Comparison of ENCODE assay signal across 8 mouse cellular contexts in the genomic region with DNA sequence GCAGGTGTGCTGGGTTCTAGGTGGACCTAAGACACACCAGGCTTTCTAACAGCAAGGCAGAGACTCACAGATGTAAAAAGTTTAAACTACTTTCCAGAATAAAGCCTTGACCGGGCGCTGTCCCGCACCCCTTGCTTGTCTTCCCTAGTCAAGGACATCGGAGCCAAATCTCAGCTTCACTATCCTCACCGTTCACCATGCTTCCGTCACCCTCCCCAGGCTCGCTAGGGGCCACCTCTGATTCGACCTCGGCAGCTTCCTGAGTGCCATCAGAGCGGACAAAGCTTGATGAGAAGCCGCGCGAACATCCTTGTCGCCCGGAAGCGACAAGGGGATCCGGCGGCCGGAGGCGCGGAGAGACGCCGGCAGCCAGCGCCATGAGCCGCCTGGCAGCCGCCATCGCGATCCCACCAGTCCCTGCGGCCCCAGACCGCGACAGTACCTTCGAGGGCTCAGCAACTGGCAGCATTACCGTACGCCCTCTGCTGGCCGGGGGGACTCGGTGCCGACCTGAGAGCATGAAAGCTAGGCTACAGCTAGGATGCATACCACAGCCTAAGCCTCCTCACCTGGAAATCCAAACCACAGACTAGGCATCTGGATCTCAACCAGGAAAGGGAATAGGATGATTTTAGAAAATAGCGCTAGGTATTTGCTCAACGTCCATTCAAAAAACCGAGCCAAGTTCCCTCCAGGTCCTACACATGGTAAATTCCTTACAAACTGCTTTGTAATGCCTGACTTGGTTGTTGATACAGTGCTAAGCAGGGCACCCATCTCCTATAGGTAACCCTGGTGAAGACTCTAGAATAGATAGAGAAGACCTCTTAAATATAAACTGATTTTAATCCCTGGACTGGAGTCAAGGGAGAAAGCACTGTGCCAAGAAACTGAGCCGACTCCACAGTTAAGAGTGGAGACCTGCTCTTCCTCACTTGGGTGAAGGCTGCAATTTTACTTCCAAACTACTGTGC. TPM values are rescaled to one million over a fixed set of nuclear protein-coding genes. Genes with fewer than 3 reads are reported as not detected.
DNase-seq lines count a peak whose midpoint lies in the region; ATAC-seq and TF ChIP-seq lines count a peak whose summit lies in the region.

No protein-coding gene starts in this region.

- DNase-seq in B cell, adult 2 months, result peak; percentile 96 to 97
- DNase-seq in brain, adult 2 months (ENCODE audit: low read depth, low spot score), result peak; percentile 95
- peak; percentile 70 for DNase-seq in liver, adult 2 months (ENCODE audit: extremely low read depth, low read depth, low spot score)
- peak; percentile 92 for DNase-seq in splenic B cell, adult 2 months (ENCODE audit: low read depth, low spot score)

- peak; percentile 54; the same call in 1 of the 2 replicates for TF ChIP-seq POLR2A in liver, adult 2 months (IDR thresholded peaks at IDR 0.05; ENCODE audit: extremely low read depth, insufficient read depth, low read length)
- TF ChIP-seq POLR2A in myocyte (IDR thresholded peaks at IDR 0.05; ENCODE audit: insufficient read length, low read depth), result peak; percentile 86

- peaks cover 17% of the 10 kb centered on the region for H3K36me3 ChIP-seq in heart, embryonic 11.5 days (ENCODE audit: control insufficient read depth, insufficient read depth, low read length)
- H3K36me3 ChIP-seq in kidney, embryonic 16.5 days (ENCODE audit: insufficient read depth, low read length), result peaks cover 56% of the 10 kb centered on the region
- H3K36me3 ChIP-seq in liver, adult 2 months (ENCODE audit: control insufficient read depth, insufficient read depth, low read length), result peaks cover 11% of the 10 kb centered on the region; the same call in 1 of the 2 replicates
- peaks cover 16% of the 10 kb centered on the region for H3K36me3 ChIP-seq in myocyte (ENCODE audit: control insufficient read depth, insufficient read depth)
- H3K36me3 ChIP-seq in splenic B cell, adult 2 months (ENCODE audit: control insufficient read depth, insufficient read depth, low read length, poor library complexity, severe bottlenecking), result peaks cover 4% of the 10 kb centered on the region; the same call in 1 of the 2 replicates

- no peak overlapping the region; the same call in 1 of the 2 replicates for H3K27ac ChIP-seq in heart, embryonic 11.5 days (ENCODE audit: low read depth, low read length)
- 0 out of 2 replicates have a peak overlapping the region, but pooled peaks have one; percentile 43 for H3K27ac ChIP-seq in kidney, embryonic 16.5 days (ENCODE audit: low read length)
- peak overlapping the region; percentile 37; the same call in 1 of the 2 replicates for H3K27ac ChIP-seq in liver, adult 2 months (replicated peaks; ENCODE audit: insufficient read depth, low read depth, low read length)

- H3K4me1 ChIP-seq in heart, embryonic 11.5 days (ENCODE audit: control insufficient read depth, insufficient read depth, low read length), result peaks cover 3% of the 10 kb centered on the region; the same call in 1 of the 2 replicates
- peaks cover 7% of the 10 kb centered on the region for H3K4me1 ChIP-seq in kidney, embryonic 16.5 days (ENCODE audit: insufficient read depth, low read length)
- H3K4me1 ChIP-seq in liver, adult 2 months (ENCODE audit: control insufficient read depth, insufficient read depth, low read length), result no peaks in the 10 kb centered on the region

- TF ChIP-seq CTCF in liver, adult 2 months (IDR thresholded peaks at IDR 0.05; ENCODE audit: low read depth, low read length), result peak; percentile 97

- peak overlapping the region; percentile 82 for H3K4me3 ChIP-seq in heart, embryonic 11.5 days (ENCODE audit: low read depth, low read length)
- peak overlapping the region; percentile 95 for H3K4me3 ChIP-seq in kidney, embryonic 16.5 days (ENCODE audit: low read length)
- peak overlapping the region; percentile 93 for H3K4me3 ChIP-seq in liver, adult 2 months (ENCODE audit: insufficient read depth, low read depth, low read length)
- H3K4me3 ChIP-seq in myocyte, result peak overlapping the region; percentile 57

- H3K79me2 ChIP-seq in liver, adult 2 months (ENCODE audit: control insufficient read depth, insufficient read depth, low read length), result peaks cover 3% of the 10 kb centered on the region; the same call in 1 of the 2 replicates
- H3K79me2 ChIP-seq in myocyte (ENCODE audit: control insufficient read depth, insufficient read depth), result peaks cover 14% of the 10 kb centered on the region

- WGBS in heart, embryonic 11.5 days (ENCODE audit: insufficient replicate concordance), result 3% methylated on average over 41 of the region's 41 CpGs
- 3% methylated on average over 41 of the region's 41 CpGs for whole genome bisulfite sequencing in kidney, embryonic 16.5 days
- 3% methylated on average over 41 of the region's 41 CpGs for WGBS in liver, adult 2 months

- H3ac ChIP-seq in myocyte (ENCODE audit: control insufficient read depth, insufficient read length), result peak overlapping the region; percentile 56

- H3K9ac ChIP-seq in heart, embryonic 11.5 days (ENCODE audit: low read depth, low read length), result peak overlapping the region; percentile 89
- peak overlapping the region; percentile 96 for H3K9ac ChIP-seq in kidney, embryonic 16.5 days (replicated peaks; ENCODE audit: low read length)
- H3K9ac ChIP-seq in liver, adult 2 months (ENCODE audit: low read depth, low read length), result peak overlapping the region; percentile 84

- ATAC-seq in erythroblast, adult 5-6 weeks (replicated peaks; ENCODE audit: low FRiP score, poor library complexity, severe bottlenecking), result peak; percentile 99
- peak; percentile 83 for ATAC-seq in heart, embryonic 11.5 days (replicated peaks; ENCODE audit: insufficient number of reproducible peaks, low FRiP score, low TSS enrichment)
- ATAC-seq in kidney, embryonic 16.5 days (ENCODE audit: low FRiP score, low TSS enrichment), result peak; percentile 96

- no peaks in the 10 kb centered on the region for H3K9me3 ChIP-seq in heart, embryonic 11.5 days (replicated peaks; ENCODE audit: control insufficient read depth, low read length)
- H3K9me3 ChIP-seq in kidney, embryonic 16.5 days (ENCODE audit: low read length), result no peaks in the 10 kb centered on the region

- H3K4me2 ChIP-seq in heart, embryonic 11.5 days, result peak overlapping the region; percentile 85
- peak overlapping the region; percentile 71 for H3K4me2 ChIP-seq in kidney, embryonic 16.5 days (replicated peaks; ENCODE audit: low read depth, low read length)
- H3K4me2 ChIP-seq in myocyte (ENCODE audit: low read depth), result peak overlapping the region; percentile 97

- H3K27me3 ChIP-seq in heart, embryonic 11.5 days (ENCODE audit: control insufficient read depth, insufficient read depth, low read length), result no peaks in the 10 kb centered on the region
- H3K27me3 ChIP-seq in kidney, embryonic 16.5 days (ENCODE audit: insufficient read depth, low read length), result no peaks in the 10 kb centered on the region
- H3K27me3 ChIP-seq in liver, adult 2 months (ENCODE audit: control insufficient read depth, insufficient read depth, low read length), result no peaks in the 10 kb centered on the region
- H3K27me3 ChIP-seq in myocyte (ENCODE audit: control insufficient read depth, insufficient read depth, insufficient read length), result no peaks in the 10 kb centered on the region
- H3K27me3 ChIP-seq in splenic B cell, adult 2 months (ENCODE audit: control insufficient read depth, insufficient read depth, low read length, poor library complexity, severe bottlenecking), result no peaks in the 10 kb centered on the region

TF ChIP-seq in myocyte, 11 proteins besides CTCF, POLR2A, EP300 and RAD21:
- TF ChIP-seq REST (IDR thresholded peaks at IDR 0.05; ENCODE audit: insufficient read depth, insufficient read length), result no peak
- no peak for TF ChIP-seq CEBPB (IDR thresholded peaks at IDR 0.05; ENCODE audit: insufficient read depth, poor library complexity, severe bottlenecking)
- peak in 1 of 3 experiments; percentile 55 for TF ChIP-seq MYOD1 (IDR thresholded peaks at IDR 0.05; ENCODE audit: control insufficient read depth in 1 of 3, insufficient read length in 2 of 3, low read depth in 2 of 3)
- TF ChIP-seq SRF (IDR thresholded peaks at IDR 0.05; ENCODE audit: control insufficient read depth, insufficient read length, low read depth), result no peak
- no peak for TF ChIP-seq TCF12 (IDR thresholded peaks at IDR 0.05; ENCODE audit: insufficient read depth, poor library complexity, severe bottlenecking)
- no peak for TF ChIP-seq TCF3 (IDR thresholded peaks at IDR 0.05; ENCODE audit: insufficient read length, low read depth)
- no peak for TF ChIP-seq E2F4 (IDR thresholded peaks at IDR 0.05; ENCODE audit: insufficient read depth)
- TF ChIP-seq POLR2AphosphoS2 (IDR thresholded peaks at IDR 0.05; ENCODE audit: insufficient read length, low read depth), result peak; percentile 90
- no peak for TF ChIP-seq USF1 (IDR thresholded peaks at IDR 0.05; ENCODE audit: low read depth)
- TF ChIP-seq MYOG (IDR thresholded peaks at IDR 0.05; ENCODE audit: control insufficient read depth in 1 of 3, insufficient read depth in 1 of 3, insufficient read length in 2 of 3, low read depth in 2 of 3), result peak in 2 of 3 experiments; percentile 47 to 58
- TF ChIP-seq MAX (IDR thresholded peaks at IDR 0.05; ENCODE audit: low read depth), result no peak

RNA-seq across cellular contexts. Expression of gene Smarcc1, which starts 16.6 kb away (rescaled TPM):
- 24.9 and 33.6 TPM in 2 replicates for total RNA-seq in erythroblast, adult 5-6 weeks (2015; ENCODE audit: low replicate concordance)
- total RNA-seq in erythroblast, adult 5-6 weeks (2017; ENCODE audit: low replicate concordance), result 17.6 and 24.5 TPM in 2 replicates
- 59.1 and 112 TPM in 2 replicates for polyA plus RNA-seq in heart, embryonic 11.5 days (2014; fragmentation: Nextera tagmentation; extraction: Ambion mirVana)
- 96.3 and 117 TPM in 2 replicates for polyA plus RNA-seq in kidney, embryonic 16.5 days (2015; fragmentation: Nextera tagmentation; extraction: Ambion mirVana)
- 9.8 and 11.3 TPM in 2 replicates for total RNA-seq in liver, adult 2 months (2014; rRNA removed)
- polyA plus RNA-seq in liver, adult 2 months (2012; rRNA removed), result 6.6 and 7.5 TPM in 2 replicates
- 29.5 TPM for polyA plus RNA-seq in myocyte (2012; fragmentation: generic; extraction: Trizol)

RNA-seq across cellular contexts. Expression of gene Dhx30, which starts 16.7 kb away (rescaled TPM):
- 13.3 and 19.2 TPM in 2 replicates for total RNA-seq in erythroblast, adult 5-6 weeks (2015; ENCODE audit: low replicate concordance)
- 7.8 and 10.7 TPM in 2 replicates for total RNA-seq in erythroblast, adult 5-6 weeks (2017; ENCODE audit: low replicate concordance)
- 107 and 108 TPM in 2 replicates for polyA plus RNA-seq in heart, embryonic 11.5 days (2014; fragmentation: Nextera tagmentation; extraction: Ambion mirVana)
- 144 and 154 TPM in 2 replicates for polyA plus RNA-seq in kidney, embryonic 16.5 days (2015; fragmentation: Nextera tagmentation; extraction: Ambion mirVana)
- 20.6 and 24.8 TPM in 2 replicates for total RNA-seq in liver, adult 2 months (2014; rRNA removed)
- polyA plus RNA-seq in liver, adult 2 months (2012; rRNA removed), result 35.0 and 48.5 TPM in 2 replicates
- 79.1 TPM for polyA plus RNA-seq in myocyte (2012; fragmentation: generic; extraction: Trizol)
